Mouse (Mus musculus) ES-Bruce4 (cell line): ENCODE data around the gene Cish.

Source experiments
- CTCF ChIP-seq: IDR thresholded peaks from one replicate; pipeline ENCODE4 v1.8.1; 2011; ENCODE audit warnings: low read depth, low read length
- EP300 ChIP-seq: IDR thresholded peaks from 2 replicates; pipeline ENCODE4 v1.6.1; 2011; ENCODE audit warnings: low read depth, low read length; ENCODE audit not compliant: insufficient read depth
- POLR2A ChIP-seq: IDR thresholded peaks from one replicate; pipeline ENCODE4 v1.8.1; 2011; ENCODE audit warnings: low read length; ENCODE audit not compliant: insufficient read depth

DNA sequence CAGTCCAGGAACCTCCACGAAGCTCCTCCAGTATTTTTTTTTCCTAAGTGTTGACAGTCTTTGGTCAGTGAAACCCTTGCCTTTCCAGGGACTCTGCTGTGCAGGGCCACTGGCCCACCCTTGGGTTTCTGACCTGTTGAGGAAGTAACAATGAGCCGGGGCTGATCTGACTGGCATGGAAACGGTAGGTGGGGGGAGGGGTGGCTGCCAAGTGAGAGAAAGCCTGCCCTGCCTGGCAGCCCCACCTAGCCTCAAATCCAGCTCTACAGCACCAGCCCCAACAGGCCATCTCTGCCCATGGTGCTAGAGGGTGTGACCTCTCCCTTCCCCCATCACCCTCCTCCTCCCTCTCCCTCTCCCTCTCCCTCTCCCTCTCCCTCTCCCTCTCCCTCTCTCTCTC, 10.8 kb upstream of the Cish start:
- TF ChIP-seq POLR2A (no peak), CTCF (no peak), EP300 (no peak)
